Mouse (Mus musculus) granulocyte monocyte progenitor cell, adult 5-6 weeks (primary cell): Measurements from ENCODE around the gene Ephb2. TPM values are rescaled to one million over a fixed set of nuclear protein-coding genes. Genes with fewer than 3 reads are reported as not detected.

ENCODE experiments used
- ATAC-seq: replicated peaks from 2 replicates; pipeline ENCODE4 v1.8.0; 2016; ENCODE audit warnings: mild to moderate bottlenecking, moderate TSS enrichment, inconsistent platforms; ENCODE audit not compliant: poor library complexity, severe bottlenecking
- total RNA-seq, 2 experiments: library from RNA; stranded (forward) in 1 of 2; stranded (reverse) in 1 of 2; fragments of 200-712, 200-1000 nt in 1 of 2; fragments of >200 nt in 1 of 2; fragmentation: Nextera tagmentation in 1 of 2; gene quantifications; 2 replicates each; pipeline ENCODE4 v1.2.3; 2014 to 2017

The Ephb2 gene
- total RNA-seq, 2 experiments from 2014 or later, result 0.47 to 0.57 TPM

DNA sequence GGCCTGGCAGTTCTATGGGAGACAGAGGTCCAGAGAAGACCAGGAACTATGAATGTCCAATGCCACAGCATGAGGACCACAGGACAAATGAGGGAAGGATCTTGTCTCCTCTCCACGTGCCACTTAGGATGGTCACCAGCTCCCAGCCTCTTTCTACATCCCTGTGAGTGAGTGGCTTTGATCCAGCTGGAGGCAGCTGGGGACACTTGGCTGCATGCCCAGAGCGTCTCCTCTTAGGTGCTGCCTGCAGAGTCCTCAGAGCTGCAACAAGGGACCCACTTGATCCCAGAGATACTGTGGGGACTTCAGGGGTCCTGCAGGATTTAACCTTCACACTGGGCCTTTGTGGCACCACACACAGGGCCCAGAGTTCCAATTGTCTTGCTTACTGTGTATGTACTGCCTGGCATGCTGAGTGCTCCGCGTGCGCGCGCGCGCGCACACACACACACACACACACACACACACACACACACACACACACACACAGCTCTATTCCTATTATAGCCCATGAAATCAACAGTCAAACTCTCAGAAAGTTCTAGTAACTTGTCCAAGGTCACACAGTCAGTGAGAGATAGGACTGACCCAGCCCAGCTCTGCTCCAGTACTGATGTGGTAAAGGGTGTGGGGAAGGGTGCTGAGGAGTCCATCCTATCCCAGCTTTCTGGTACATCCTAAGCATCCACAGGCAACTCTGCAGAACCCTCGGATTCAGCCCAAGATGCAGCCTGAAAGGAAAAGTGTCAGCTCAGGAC lies 204.4 kb downstream of the Ephb2 start:
- no peak for ATAC-seq

DNA sequence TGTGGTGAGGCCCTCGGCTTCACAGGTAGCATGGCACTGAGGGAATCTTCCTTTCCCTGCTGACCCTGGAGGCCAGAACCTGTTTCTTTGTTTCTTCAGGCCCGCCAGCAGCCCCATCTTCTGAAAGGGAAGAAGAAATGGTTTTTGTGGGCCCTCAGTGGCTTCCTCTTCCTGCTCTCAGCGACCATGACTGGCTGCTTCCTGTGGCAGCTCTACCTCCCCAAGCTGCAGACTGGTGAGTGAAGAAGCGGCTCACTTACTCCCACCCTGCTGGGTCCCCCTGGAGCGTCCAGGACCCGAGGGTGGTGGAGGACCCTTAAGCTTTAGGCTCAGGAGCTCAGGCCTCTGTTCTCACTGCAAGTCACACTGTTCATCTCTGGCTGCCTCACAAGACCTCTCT lies 209.2 kb downstream of the Ephb2 start:
- peak; percentile 70 for ATAC-seq

DNA sequence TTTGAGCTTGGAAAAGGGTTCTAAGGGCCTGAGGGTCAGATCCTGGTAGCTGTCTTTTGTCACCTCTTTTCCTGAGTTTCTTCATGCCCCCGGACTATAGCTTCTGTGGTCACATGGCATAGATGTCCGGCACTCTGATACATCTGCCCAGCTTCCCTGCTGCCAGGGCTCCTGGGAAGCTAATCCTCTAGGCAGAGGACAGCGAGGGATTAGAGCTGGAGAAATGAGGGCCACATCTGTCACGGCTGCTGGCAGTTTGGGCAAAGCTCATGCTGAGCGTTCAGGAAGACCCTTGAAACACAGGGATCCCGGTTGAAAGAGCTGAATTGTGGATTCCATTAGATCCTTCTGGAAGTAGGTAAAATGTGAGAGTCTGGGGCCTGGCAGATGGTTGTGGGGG lies 213.4 kb downstream of the Ephb2 start, which contains the start of gene Lactbl1:
Gene Lactbl1, plus strand, starts transcription at position 234 of the 400 bp plus-strand sequence.
- no peak for ATAC-seq

DNA sequence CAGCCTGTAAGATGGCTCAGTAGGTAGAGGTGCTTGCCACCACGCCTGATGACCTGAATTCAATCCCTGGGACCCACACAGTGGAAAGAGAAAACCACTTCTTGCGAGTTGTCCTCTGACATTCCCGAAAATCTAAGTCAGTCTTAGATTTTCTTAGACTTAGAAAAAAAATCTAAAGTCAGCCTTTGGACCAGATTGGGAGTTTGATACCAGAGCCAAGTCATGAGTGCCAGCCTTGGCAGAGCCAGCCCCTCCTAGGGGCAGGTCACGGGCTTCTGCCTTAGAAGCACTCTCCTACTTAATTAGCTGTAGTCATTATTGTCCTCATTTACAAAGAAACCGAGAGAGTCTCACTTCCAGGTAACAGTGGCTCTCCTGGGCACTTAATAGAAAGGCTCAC lies 213.8 kb downstream of the Ephb2 start:
- no peak for ATAC-seq

DNA sequence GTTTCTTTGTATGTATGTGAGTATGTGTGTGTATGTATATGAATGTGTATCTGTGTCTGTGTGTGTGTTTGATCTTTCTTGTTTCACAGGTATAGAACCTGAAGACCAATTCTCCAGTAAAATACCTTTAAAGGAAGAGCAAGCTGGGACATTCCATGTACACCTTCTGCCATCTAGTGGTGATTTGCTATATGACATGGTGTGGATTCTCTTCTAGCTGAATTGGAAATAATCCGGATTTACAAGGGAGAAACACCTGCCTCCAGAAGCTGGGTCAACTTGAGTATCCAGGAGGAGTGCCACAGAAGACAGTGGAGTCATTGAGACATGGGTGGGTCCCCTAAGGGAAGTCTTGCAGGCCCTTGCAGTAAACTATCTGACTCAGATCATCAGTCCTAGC lies 214.5 kb downstream of the Ephb2 start:
- peak; percentile 56; the same call in 1 of the 2 replicates for ATAC-seq

DNA sequence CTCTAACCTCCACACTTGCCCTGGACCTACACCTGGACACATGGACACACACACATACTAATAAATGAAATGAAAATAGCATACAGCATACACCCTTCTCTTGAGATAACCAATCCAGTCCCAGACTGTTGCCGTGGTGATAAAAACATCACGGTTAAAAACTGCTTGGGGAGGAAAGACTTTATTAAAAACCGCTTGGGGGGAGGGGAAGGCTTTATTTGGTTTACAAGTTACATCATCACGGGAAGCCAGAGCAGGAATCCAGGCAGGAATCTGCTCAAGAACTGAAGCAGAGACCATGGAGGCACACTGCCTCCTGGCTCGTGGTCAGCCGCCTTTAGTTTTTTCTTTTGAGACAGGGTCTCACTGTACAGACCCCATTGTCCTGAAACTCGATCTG lies 222.1 kb downstream of the Ephb2 start:
- no peak for ATAC-seq

DNA sequence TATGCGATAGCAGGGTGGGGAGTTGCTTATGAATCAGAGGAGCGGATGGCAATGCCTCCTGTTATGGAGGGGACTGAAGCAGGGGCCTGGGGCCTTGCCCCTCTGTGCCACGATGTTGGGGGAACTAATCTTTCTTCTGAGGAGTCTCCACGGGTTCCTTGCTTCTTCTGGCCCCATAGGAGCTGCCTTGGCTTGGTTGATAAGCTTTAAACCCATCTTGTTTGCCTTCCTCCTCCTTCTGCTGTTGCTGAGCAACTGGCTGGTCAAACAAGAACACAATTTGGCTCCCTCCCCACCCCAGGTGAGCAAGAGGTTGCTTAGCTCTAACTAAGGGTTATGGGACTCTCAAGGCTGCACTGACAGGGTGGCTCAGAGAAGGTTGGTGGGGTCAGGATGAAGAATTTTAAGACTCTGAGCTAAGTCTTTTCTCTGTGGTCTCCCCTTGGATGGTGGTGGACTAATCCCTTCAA lies 225.4 kb downstream of the Ephb2 start, which contains the start of gene Tex46:
Gene Tex46, plus strand, starts transcription at position 51 of the 470 bp plus-strand sequence.
- ATAC-seq, result no peak

DNA sequence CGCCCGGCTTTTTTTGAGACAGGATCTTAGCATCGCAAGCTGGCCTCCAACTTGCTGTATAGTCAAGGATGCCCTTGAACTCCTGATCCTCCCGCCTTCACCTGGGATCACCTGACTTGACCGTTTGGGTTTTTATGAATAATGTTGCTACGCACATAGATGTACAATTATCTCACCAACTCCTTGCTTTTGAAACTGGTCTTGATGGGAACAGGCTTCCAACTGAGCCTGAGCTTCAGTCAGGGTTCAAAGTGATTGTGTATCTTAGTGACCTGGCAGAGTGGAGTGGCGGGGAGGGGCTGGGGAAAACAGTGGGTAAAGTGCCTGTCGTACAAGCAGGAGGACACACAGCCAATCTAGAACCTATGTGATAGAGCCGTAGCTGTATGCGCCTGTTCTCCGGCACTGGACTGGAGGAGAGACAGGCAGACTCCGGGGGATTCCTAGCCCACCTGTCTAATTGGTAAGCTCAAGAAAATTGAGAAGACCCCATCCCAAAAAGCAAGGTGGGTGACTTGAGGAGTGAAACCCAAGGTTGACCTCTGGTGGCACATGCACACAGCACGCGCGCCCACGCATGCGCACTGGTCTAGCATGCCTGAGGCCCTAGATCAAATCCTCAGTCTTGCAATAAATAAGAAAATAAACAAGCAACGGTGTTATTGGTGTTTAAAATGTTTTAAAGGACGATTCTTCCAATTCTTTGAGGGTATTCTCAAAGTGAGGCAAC lies 229.9 kb downstream of the Ephb2 start:
- ATAC-seq, result no peak

DNA sequence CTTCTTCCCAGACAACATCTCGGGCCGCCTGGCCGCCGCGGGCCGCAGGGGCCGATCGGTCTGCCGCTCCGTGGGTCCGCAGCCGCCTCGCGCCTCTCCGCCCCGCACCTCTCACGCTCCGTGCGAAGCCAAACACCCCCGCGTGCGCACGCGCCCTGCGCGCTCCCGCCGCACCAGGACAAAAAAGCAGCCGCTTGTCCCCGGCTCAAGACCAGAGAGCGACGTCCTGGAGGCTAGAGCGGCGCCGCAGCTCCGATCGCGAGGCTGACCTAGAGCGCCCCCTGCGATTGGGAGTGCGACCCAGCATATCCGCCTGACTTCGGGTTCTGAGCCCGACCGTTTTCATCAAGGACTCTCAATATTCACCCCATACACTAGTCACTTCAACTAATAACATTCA lies 233.2 kb downstream of the Ephb2 start, which contains the start of gene Kdm1a:
Gene Kdm1a, minus strand, starts transcription at position 156 of the 400 bp plus-strand sequence.
- ATAC-seq, result peak; percentile 97

DNA sequence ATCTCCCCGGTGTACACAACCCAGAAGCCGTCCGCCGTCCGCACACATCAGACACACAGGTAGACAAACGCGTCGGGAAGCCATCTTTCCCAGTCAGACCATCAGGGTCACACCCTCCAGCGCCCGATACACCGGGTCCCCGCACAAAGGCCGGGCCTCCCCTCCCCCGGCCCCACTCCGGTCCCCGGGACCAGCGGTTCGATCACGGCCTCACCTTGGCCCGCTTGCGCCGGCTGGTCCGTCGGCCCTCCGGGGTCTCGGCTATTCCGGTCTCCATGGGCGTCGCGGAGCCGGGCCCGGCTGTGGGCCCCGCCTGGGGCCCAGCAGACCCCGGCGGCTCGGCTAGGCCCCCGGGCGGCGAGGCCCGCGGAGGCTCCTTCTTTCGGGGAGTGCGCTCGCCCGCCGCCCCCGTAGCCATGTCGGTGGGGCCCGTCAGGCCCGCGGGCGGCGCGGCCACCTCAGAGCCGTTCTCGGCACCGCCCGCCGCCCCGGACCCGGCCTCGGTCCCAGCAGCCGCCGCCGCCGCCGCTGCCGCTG lies 233.7 kb downstream of the Ephb2 start:
- ATAC-seq, result peak; percentile 26; the same call in 1 of the 2 replicates

DNA sequence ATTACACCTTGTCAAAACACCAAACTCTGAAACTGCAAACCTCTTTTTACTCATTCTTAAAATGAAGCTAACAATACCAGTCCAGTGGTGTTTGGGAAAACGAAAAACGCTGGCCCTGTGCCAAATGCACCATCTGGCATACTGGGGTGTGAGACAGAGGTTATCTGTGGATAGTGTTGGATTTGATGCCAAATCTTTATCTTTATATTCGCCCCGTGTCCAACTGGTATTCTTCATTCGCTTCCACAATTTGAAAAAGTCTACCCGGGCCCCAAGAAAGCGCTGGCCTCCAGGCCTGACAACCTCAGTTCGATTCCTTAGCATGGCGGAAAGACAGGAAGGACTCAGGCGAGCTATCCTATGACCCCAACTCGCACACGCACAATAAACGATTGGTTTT lies 234.3 kb downstream of the Ephb2 start:
- ATAC-seq, result no peak

DNA sequence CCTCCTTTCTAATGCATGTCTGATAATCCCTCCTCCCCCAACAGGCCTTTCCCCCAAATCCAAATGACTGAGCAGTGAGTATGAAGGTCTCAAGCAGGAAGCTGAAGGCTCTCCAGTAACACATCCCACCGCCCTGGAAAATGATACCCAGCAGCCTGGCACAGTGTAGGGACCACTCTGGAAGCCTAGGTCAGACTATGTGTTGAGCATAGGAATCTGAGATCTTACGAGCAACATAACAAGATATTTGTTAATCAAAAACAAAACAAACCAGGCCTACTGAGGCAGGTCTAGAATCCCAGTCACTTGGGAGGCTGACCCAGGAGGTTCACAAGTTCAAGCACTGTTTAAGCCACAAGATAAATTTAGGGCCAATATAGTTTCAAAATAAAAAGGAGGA lies 235.3 kb downstream of the Ephb2 start:
- ATAC-seq, result no peak

DNA sequence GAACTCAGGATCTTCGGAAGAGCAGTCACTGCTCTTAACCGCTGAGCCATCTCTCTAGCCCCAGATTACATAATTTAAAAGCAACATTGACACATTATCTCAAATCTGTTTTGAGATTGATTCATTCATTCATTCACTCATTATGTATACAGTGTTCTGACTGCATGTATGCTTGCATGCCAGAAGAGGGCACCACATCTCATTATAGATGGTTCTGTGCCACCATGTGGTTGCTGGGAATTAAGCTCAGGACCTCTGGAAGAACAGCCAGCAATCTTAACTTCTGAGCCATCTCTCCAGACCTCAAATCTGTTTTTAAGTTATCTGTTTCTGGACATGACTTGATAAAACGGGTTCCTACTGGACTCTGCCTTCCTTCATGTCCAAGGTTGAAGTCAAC lies 235.9 kb downstream of the Ephb2 start:
- ATAC-seq, result no peak

DNA sequence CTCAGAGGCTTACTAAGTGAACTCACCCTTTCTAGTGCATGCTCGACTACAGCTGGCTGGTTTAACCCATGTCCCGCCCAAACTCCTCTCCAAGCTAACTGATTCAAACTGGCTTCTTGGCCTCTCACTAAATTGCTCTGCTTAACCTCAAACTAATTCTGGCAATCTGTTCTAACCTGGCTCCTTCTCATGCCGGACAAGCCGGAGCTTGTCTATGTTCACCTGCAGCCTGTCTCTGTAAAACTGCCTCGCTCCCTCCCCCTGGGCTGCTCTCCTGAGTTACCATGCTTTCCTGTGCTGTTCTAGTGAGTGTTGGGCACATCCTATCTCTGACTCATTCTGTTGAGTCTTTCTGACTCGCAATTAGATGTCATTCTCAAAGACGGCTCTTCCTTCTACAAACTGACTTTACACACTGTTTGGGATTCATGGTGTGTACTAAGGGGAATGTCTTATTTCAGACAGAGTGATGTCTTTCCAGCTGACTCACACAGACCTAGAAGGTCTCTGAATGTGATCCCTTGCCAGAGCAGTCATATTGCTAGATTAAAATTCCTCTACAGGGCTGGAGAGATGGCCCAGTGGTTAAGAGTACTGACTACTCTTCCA lies 237.4 kb downstream of the Ephb2 start:
- 0 out of 2 replicates have a peak, but pooled peaks have one; percentile 20 for ATAC-seq

Other genes starting within 250 kb of the Ephb2 start
- 57.8 and 60.8 TPM in 2 replicates for gene Kdm1a, start 233.3 kb downstream of the Ephb2 start, total RNA-seq (2014; fragmentation: Nextera tagmentation)
- gene Kdm1a, start 233.3 kb downstream of the Ephb2 start, total RNA-seq (2017), result 53.4 and 59.4 TPM in 2 replicates
- not detected in 2 replicates for gene Tex46, start 225.6 kb downstream of the Ephb2 start, total RNA-seq (2014; fragmentation: Nextera tagmentation)
- gene Tex46, start 225.6 kb downstream of the Ephb2 start, total RNA-seq (2017), result not detected in 2 replicates
- 0.36 TPM in 1 of 2 replicates, not detected in the other for gene Lactbl1, start 213.4 kb downstream of the Ephb2 start, total RNA-seq (2014; fragmentation: Nextera tagmentation)
- gene Lactbl1, start 213.4 kb downstream of the Ephb2 start, total RNA-seq (2017), result 0.09 TPM in 1 of 2 replicates, not detected in the other
- 1.3 TPM in 1 of 2 replicates, not detected in the other for gene C1qb, start 50.2 kb upstream of the Ephb2 start, total RNA-seq (2014; fragmentation: Nextera tagmentation)
- gene C1qb, start 50.2 kb upstream of the Ephb2 start, total RNA-seq (2017), result 0.52 and 1.1 TPM in 2 replicates
- not detected in 2 replicates for gene C1qc, start 57.1 kb upstream of the Ephb2 start, total RNA-seq (2014; fragmentation: Nextera tagmentation)
- gene C1qc, start 57.1 kb upstream of the Ephb2 start, total RNA-seq (2017), result 0.57 TPM in 1 of 2 replicates, not detected in the other
- 1.3 TPM in 1 of 2 replicates, not detected in the other for gene C1qa, start 62.8 kb upstream of the Ephb2 start, total RNA-seq (2014; fragmentation: Nextera tagmentation)
- 2.3 TPM in 1 of 2 replicates, not detected in the other for gene C1qa, start 62.8 kb upstream of the Ephb2 start, total RNA-seq (2017)
- not detected in 2 replicates for gene Epha8, start 120.8 kb upstream of the Ephb2 start, total RNA-seq (2014; fragmentation: Nextera tagmentation)
- gene Epha8, start 120.8 kb upstream of the Ephb2 start, total RNA-seq (2017), result not detected in 2 replicates
- gene Zbtb40, start 212.8 kb upstream of the Ephb2 start, total RNA-seq (2014; fragmentation: Nextera tagmentation), result 4.0 and 5.4 TPM in 2 replicates
- 4.4 and 6.9 TPM in 2 replicates for gene Zbtb40, start 212.8 kb upstream of the Ephb2 start, total RNA-seq (2017)